22 mouse cellular contexts compared by ENCODE assay signal in the genomic region with DNA sequence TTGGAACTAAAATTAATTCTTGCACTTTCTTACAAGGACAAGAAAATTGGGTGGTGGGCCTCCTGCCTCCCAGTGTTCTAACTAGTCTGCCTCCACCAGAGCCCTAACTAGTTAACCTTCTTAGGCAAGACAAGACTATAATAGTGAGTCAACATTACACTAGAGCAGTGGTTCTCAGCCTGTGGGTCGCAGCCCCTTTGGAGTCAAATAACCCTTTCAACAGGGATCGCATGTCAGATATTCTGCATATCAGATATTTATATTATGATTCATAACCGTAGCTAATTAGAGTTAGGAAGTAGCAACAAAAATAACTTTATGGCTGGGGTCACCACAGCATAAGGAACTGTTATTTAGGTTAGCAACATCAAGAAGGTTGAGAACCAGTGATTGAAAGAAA.
"Had no signal": no experiment of that assay in that cellular context is flagged by ENCODE, and none has a peak within 500 bp of the region (broad histone marks: within the 10 kb centered on the region; RNA-seq: fewer than 3 reads in every experiment).

No protein-coding gene starts in this region.

- H3K4me2 ChIP-seq: heart, embryonic 12.5 days; hindbrain, embryonic 13.5 days; hindbrain, embryonic 15.5 days; intestine, embryonic 15.5 days; kidney, embryonic 15.5 days; limb, embryonic 13.5 days; limb, embryonic 15.5 days; liver, embryonic 12.5 days had no signal

- H3K36me3 ChIP-seq: heart, embryonic 12.5 days; hindbrain, embryonic 13.5 days; hindbrain, embryonic 15.5 days; intestine, embryonic 15.5 days; limb, embryonic 13.5 days; limb, embryonic 15.5 days had no signal

- DNase-seq: gastrocnemius, postnatal 14 days; gastrocnemius, postnatal 36 days; heart, adult 18-20 months; heart, postnatal 14 days; heart, postnatal 36 days; kidney, adult 11 months; kidney, adult 2 months; kidney, adult 9 months; kidney, postnatal 14 days; kidney, postnatal 36 days; layer of hippocampus, adult 9-11 months; layer of hippocampus, postnatal 36 days; left cerebral cortex, postnatal 4 days had no signal

- H3K27me3 ChIP-seq: heart, embryonic 12.5 days; hindbrain, embryonic 13.5 days; hindbrain, embryonic 15.5 days; intestine, embryonic 15.5 days; kidney, embryonic 15.5 days; limb, embryonic 13.5 days; limb, embryonic 15.5 days; liver, embryonic 12.5 days had no signal

- H3K4me3 ChIP-seq: heart, embryonic 10.5 days; heart, embryonic 12.5 days; hindbrain, embryonic 13.5 days; hindbrain, embryonic 15.5 days; intestine, embryonic 15.5 days; kidney, embryonic 15.5 days; limb, embryonic 13.5 days; limb, embryonic 15.5 days; liver, embryonic 12.5 days had no signal
